ENCODE assay signal across 23 mouse cellular contexts in genomic region chr1:163060381-163060780, GRCm38 (mm10). TPM values are rescaled to one million over a fixed set of nuclear protein-coding genes. Genes with fewer than 3 reads are reported as not detected.
DNase-seq lines count a peak whose midpoint lies in the region.
"Had no signal": no experiment of that assay in that cellular context is flagged by ENCODE, and none has a peak within 500 bp of the region (broad histone marks: within the 10 kb centered on the region; RNA-seq: fewer than 3 reads in every experiment).

No protein-coding gene starts in this region.

- intact Hi-C loops in left cerebral cortex, postnatal 14 days (cut with DNase I): no loop called here

- DNase-seq in cerebellum, adult 9-10 months: peak; percentile 3
- DNase-seq in cerebellum, postnatal 4 days (ENCODE audit: low spot score in 2 of 2): no peak
- DNase-seq in left cerebral cortex, postnatal 14 days (ENCODE audit: low spot score in 2 of 2): peak; percentile 7 to 25
- no peak for DNase-seq in left cerebral cortex, adult 8-10 months (ENCODE audit: low spot score in 2 of 2)
- DNase-seq in right cerebral cortex, adult 18-20 months: peak; percentile 8
- no peak for DNase-seq in right cerebral cortex, postnatal 4 days
- DNase-seq in lung, postnatal 36 days: peak; percentile 72
- no peak for DNase-seq in thymus, postnatal 36 days
- DNase-seq: cerebellum, adult 8-10 months; gastrocnemius, postnatal 36 days; kidney, adult 11 months; kidney, postnatal 10 days; liver; liver, postnatal 0 days; retina, postnatal 1 day; thymus, postnatal 4 days had no signal

RNA-seq across cellular contexts. Expression of gene Mroh9, which starts 25.1 kb away (rescaled TPM):
- total RNA-seq in left cerebral cortex, postnatal 14 days (2021): not detected
- total RNA-seq in left cerebral cortex, adult 8-10 months (2022): not detected
- total RNA-seq: adrenal gland, postnatal 36 days; G1E; gastrocnemius, postnatal 36 days; heart, adult 8-10 months; hematopoietic stem cell, adult 5-6 weeks; layer of hippocampus, adult 8-10 months; left cerebral cortex, postnatal 36 days; megakaryocyte, adult 5-6 weeks had no signal

Comparison
In these comparisons a context has a peak if more than half of its experiments do, and no peak if none do; other contexts are left out.
1. DNase-seq: peak in cerebellum, adult 9-10 months (single experiment), left cerebral cortex, postnatal 14 days (2 of 2), right cerebral cortex, adult 18-20 months (single experiment) and lung, postnatal 36 days (single experiment); none in cerebellum, postnatal 4 days (0 of 2), left cerebral cortex, adult 8-10 months (0 of 2), right cerebral cortex, postnatal 4 days (single experiment) and thymus, postnatal 36 days (0 of 2).